Mouse (Mus musculus): ENCODE data around the gene Lrba. TPM values are rescaled to one million over a fixed set of nuclear protein-coding genes. Genes with fewer than 3 reads are reported as not detected.

Gene Lrba
- polyA plus RNA-seq, 1 experiment: 5.6 TPM

GRCm38 (mm10) chr3:86251212-86251611, 26.7 kb downstream of the Lrba start:
- Histone ChIP-seq H3K27me3 (ENCODE audit: control insufficient read depth, insufficient read depth, insufficient read length) (no peaks in the 10 kb centered on the region), H3K4me2 (ENCODE audit: low read depth) (no peak overlapping the region), H3ac (ENCODE audit: control insufficient read depth, insufficient read length) (no peak overlapping the region), H3K79me2 (ENCODE audit: control insufficient read depth, insufficient read depth) (no peaks in the 10 kb centered on the region), H3K36me3 (ENCODE audit: control insufficient read depth, insufficient read depth) (no peaks in the 10 kb centered on the region), H3K4me3 (no peak overlapping the region)
- TF ChIP-seq POLR2AphosphoS2 (IDR thresholded peaks at IDR 0.05; ENCODE audit: insufficient read length, low read depth) (no peak), REST (IDR thresholded peaks at IDR 0.05; ENCODE audit: insufficient read depth, insufficient read length) (no peak), MYOG (IDR thresholded peaks at IDR 0.05; ENCODE audit: control insufficient read depth in 1 of 3, insufficient read depth in 1 of 3, insufficient read length in 2 of 3, low read depth in 2 of 3) (no peak), USF1 (IDR thresholded peaks at IDR 0.05; ENCODE audit: low read depth) (no peak), MAX (IDR thresholded peaks at IDR 0.05; ENCODE audit: low read depth) (no peak), E2F4 (IDR thresholded peaks at IDR 0.05; ENCODE audit: insufficient read depth) (no peak), POLR2A (IDR thresholded peaks at IDR 0.05; ENCODE audit: insufficient read length, low read depth) (no peak), SRF (IDR thresholded peaks at IDR 0.05; ENCODE audit: control insufficient read depth, insufficient read length, low read depth) (no peak)

DNA sequence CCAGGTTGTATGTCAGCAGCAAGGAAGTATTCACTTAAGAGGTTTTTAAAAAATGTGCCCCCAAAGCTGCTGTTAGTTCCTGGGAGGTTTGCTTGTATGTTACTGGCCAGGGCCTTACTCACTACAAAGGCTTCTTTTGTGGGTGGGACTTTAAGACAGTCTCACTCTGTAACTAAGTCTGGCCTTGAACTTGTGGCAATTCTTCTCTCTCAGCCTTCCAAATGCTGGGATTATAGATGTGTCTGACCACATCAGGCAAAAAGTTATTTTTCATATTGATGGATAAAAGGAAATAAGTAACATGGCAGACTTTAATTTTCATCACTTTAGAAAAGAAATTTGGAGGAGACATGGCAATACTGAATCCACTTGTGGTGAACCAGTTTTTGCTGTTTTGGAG, 28.1 kb downstream of the Lrba start:
- Histone ChIP-seq H3K79me2 (ENCODE audit: control insufficient read depth, insufficient read depth) (no peaks in the 10 kb centered on the region), H3ac (ENCODE audit: control insufficient read depth, insufficient read length) (no peak overlapping the region), H3K4me2 (ENCODE audit: low read depth) (no peak overlapping the region), H3K27me3 (ENCODE audit: control insufficient read depth, insufficient read depth, insufficient read length) (no peaks in the 10 kb centered on the region), H3K4me3 (no peak overlapping the region), H3K36me3 (ENCODE audit: control insufficient read depth, insufficient read depth) (no peaks in the 10 kb centered on the region)
- TF ChIP-seq SRF (IDR thresholded peaks at IDR 0.05; ENCODE audit: control insufficient read depth, insufficient read length, low read depth): no peak
- no peak for TF ChIP-seq CEBPB (IDR thresholded peaks at IDR 0.05; ENCODE audit: insufficient read depth, poor library complexity, severe bottlenecking)
- TF ChIP-seq MAX (IDR thresholded peaks at IDR 0.05; ENCODE audit: low read depth): no peak
- no peak for TF ChIP-seq MYOG (IDR thresholded peaks at IDR 0.05; ENCODE audit: control insufficient read depth in 1 of 3, insufficient read depth in 1 of 3, insufficient read length in 2 of 3, low read depth in 2 of 3)
- no peak for TF ChIP-seq MYOD1 (IDR thresholded peaks at IDR 0.05; ENCODE audit: control insufficient read depth in 1 of 3, insufficient read length in 2 of 3, low read depth in 2 of 3)
- no peak for TF ChIP-seq POLR2AphosphoS2 (IDR thresholded peaks at IDR 0.05; ENCODE audit: insufficient read length, low read depth)
- TF ChIP-seq TCF12 (IDR thresholded peaks at IDR 0.05; ENCODE audit: insufficient read depth, poor library complexity, severe bottlenecking): no peak
- no peak for TF ChIP-seq TCF3 (IDR thresholded peaks at IDR 0.05; ENCODE audit: insufficient read length, low read depth)
- no peak for TF ChIP-seq POLR2A (IDR thresholded peaks at IDR 0.05; ENCODE audit: insufficient read length, low read depth)
- no peak for TF ChIP-seq E2F4 (IDR thresholded peaks at IDR 0.05; ENCODE audit: insufficient read depth)
- TF ChIP-seq REST (IDR thresholded peaks at IDR 0.05; ENCODE audit: insufficient read depth, insufficient read length): no peak

- no peaks in the 10 kb centered on the region for H3K79me2 ChIP-seq (ENCODE audit: control insufficient read depth, insufficient read depth)
- no peak overlapping the region for H3K4me2 ChIP-seq (ENCODE audit: low read depth)
- TF ChIP-seq MYOG (IDR thresholded peaks at IDR 0.05; ENCODE audit: control insufficient read depth in 1 of 3, insufficient read depth in 1 of 3, insufficient read length in 2 of 3, low read depth in 2 of 3) (no peak), TCF3 (IDR thresholded peaks at IDR 0.05; ENCODE audit: insufficient read length, low read depth) (no peak), MAX (IDR thresholded peaks at IDR 0.05; ENCODE audit: low read depth) (no peak), MYOD1 (IDR thresholded peaks at IDR 0.05; ENCODE audit: control insufficient read depth in 1 of 3, insufficient read length in 2 of 3, low read depth in 2 of 3) (no peak), E2F4 (IDR thresholded peaks at IDR 0.05; ENCODE audit: insufficient read depth) (no peak), REST (IDR thresholded peaks at IDR 0.05; ENCODE audit: insufficient read depth, insufficient read length) (no peak), TCF12 (IDR thresholded peaks at IDR 0.05; ENCODE audit: insufficient read depth, poor library complexity, severe bottlenecking) (no peak), CEBPB (IDR thresholded peaks at IDR 0.05; ENCODE audit: insufficient read depth, poor library complexity, severe bottlenecking) (no peak), USF1 (IDR thresholded peaks at IDR 0.05; ENCODE audit: low read depth) (no peak), POLR2AphosphoS2 (IDR thresholded peaks at IDR 0.05; ENCODE audit: insufficient read length, low read depth) (no peak), POLR2A (IDR thresholded peaks at IDR 0.05; ENCODE audit: insufficient read length, low read depth) (no peak), SRF (IDR thresholded peaks at IDR 0.05; ENCODE audit: control insufficient read depth, insufficient read length, low read depth) (no peak)
- no peaks in the 10 kb centered on the region for H3K36me3 ChIP-seq (ENCODE audit: control insufficient read depth, insufficient read depth)
- H3K4me3 ChIP-seq: no peak overlapping the region
- no peaks in the 10 kb centered on the region for H3K27me3 ChIP-seq (ENCODE audit: control insufficient read depth, insufficient read depth, insufficient read length)
- H3ac ChIP-seq (ENCODE audit: control insufficient read depth, insufficient read length): no peak overlapping the region
Observed at GRCm38 (mm10) chr3:86253071-86253470, 28.6 kb downstream of the Lrba start.

- no peak for TF ChIP-seq POLR2A (IDR thresholded peaks at IDR 0.05; ENCODE audit: insufficient read length, low read depth)
- TF ChIP-seq TCF12 (IDR thresholded peaks at IDR 0.05; ENCODE audit: insufficient read depth, poor library complexity, severe bottlenecking): no peak
- TF ChIP-seq MYOD1 (IDR thresholded peaks at IDR 0.05; ENCODE audit: control insufficient read depth in 1 of 3, insufficient read length in 2 of 3, low read depth in 2 of 3): no peak
- TF ChIP-seq MYOG (IDR thresholded peaks at IDR 0.05; ENCODE audit: control insufficient read depth in 1 of 3, insufficient read depth in 1 of 3, insufficient read length in 2 of 3, low read depth in 2 of 3): no peak
- TF ChIP-seq SRF (IDR thresholded peaks at IDR 0.05; ENCODE audit: control insufficient read depth, insufficient read length, low read depth): no peak
- TF ChIP-seq TCF3 (IDR thresholded peaks at IDR 0.05; ENCODE audit: insufficient read length, low read depth): no peak
- TF ChIP-seq REST (IDR thresholded peaks at IDR 0.05; ENCODE audit: insufficient read depth, insufficient read length): no peak
- no peak for TF ChIP-seq E2F4 (IDR thresholded peaks at IDR 0.05; ENCODE audit: insufficient read depth)
- H3ac ChIP-seq (ENCODE audit: control insufficient read depth, insufficient read length): no peak overlapping the region
- no peaks in the 10 kb centered on the region for H3K79me2 ChIP-seq (ENCODE audit: control insufficient read depth, insufficient read depth)
- H3K4me2 ChIP-seq (ENCODE audit: low read depth): no peak overlapping the region
- H3K4me3 ChIP-seq: no peak overlapping the region
- no peaks in the 10 kb centered on the region for H3K27me3 ChIP-seq (ENCODE audit: control insufficient read depth, insufficient read depth, insufficient read length)
- H3K36me3 ChIP-seq (ENCODE audit: control insufficient read depth, insufficient read depth): no peaks in the 10 kb centered on the region
Observed at GRCm38 (mm10) chr3:86253791-86254190, 29.3 kb downstream of the Lrba start.
